Mouse (Mus musculus): ENCODE measurements around the gene Tmem89.

The Tmem89 gene

GRCm38 (mm10) chr9:108914491-108914890 lies at the start of gene Tmem89:
Tmem89 (plus strand) TSS chr9:108914619.
- DNase-seq (ENCODE audit: low spot score), result no peak

- DNase-seq (ENCODE audit: low spot score), result no peak
These were observed 2.1 kb upstream of the Tmem89 start for GRCm38 (mm10) chr9:108912308-108912707.

- DNase-seq (ENCODE audit: low spot score), result no peak
These were observed 1.3 kb upstream of the Tmem89 start for GRCm38 (mm10) chr9:108913161-108913560.

- DNase-seq (ENCODE audit: low spot score), result no peak
These were observed 798 bp upstream of the Tmem89 start for GRCm38 (mm10) chr9:108913621-108914020.

GRCm38 (mm10) chr9:108925897-108926296 lies 11.5 kb downstream of the Tmem89 start:
- no peak for DNase-seq (ENCODE audit: low spot score)

GRCm38 (mm10) chr9:108928424-108928823 lies 14.0 kb downstream of the Tmem89 start:
- no peak for DNase-seq (ENCODE audit: low spot score)

- DNase-seq (ENCODE audit: low spot score), result no peak
These were observed 21.6 kb downstream of the Tmem89 start for GRCm38 (mm10) chr9:108935991-108936390.

GRCm38 (mm10) chr9:108936418-108937364 lies 22.3 kb downstream of the Tmem89 start, which contains the start of gene Uqcrc1:
Uqcrc1 (plus strand) TSS chr9:108936633.
- peak; percentile 80 for DNase-seq (ENCODE audit: low spot score)

- no peak for DNase-seq (ENCODE audit: low spot score)
These were observed 30.7 kb downstream of the Tmem89 start for GRCm38 (mm10) chr9:108945111-108945510.

GRCm38 (mm10) chr9:108945608-108946007 lies 31.2 kb downstream of the Tmem89 start:
- no peak for DNase-seq (ENCODE audit: low spot score)

GRCm38 (mm10) chr9:108949231-108949966 lies 35.0 kb downstream of the Tmem89 start:
- DNase-seq (ENCODE audit: low spot score), result no peak

- no peak for DNase-seq (ENCODE audit: low spot score)
These were observed 35.7 kb downstream of the Tmem89 start for GRCm38 (mm10) chr9:108949967-108950728.

- no peak for DNase-seq (ENCODE audit: low spot score)
These were observed 38.7 kb downstream of the Tmem89 start, which contains the start of gene Col7a1 for GRCm38 (mm10) chr9:108953081-108953636. Col7a1 (plus strand) TSS chr9:108953586.

- DNase-seq (ENCODE audit: low spot score), result no peak
These were observed 40.8 kb downstream of the Tmem89 start for GRCm38 (mm10) chr9:108955241-108955640.

GRCm38 (mm10) chr9:108955846-108956245 lies 41.4 kb downstream of the Tmem89 start:
- no peak for DNase-seq (ENCODE audit: low spot score)

- DNase-seq (ENCODE audit: low spot score), result no peak
These were observed 49.2 kb downstream of the Tmem89 start for GRCm38 (mm10) chr9:108963577-108963976.

GRCm38 (mm10) chr9:108964338-108964737 lies 49.9 kb downstream of the Tmem89 start:
- no peak for DNase-seq (ENCODE audit: low spot score)

Measured in ovary, postnatal 10 days (tissue).